Mouse (Mus musculus) gastrocnemius, postnatal 10 days (tissue): ENCODE results near the gene Trim50. TPM values are rescaled to one million over a fixed set of nuclear protein-coding genes. Genes with fewer than 3 reads are reported as not detected.
"Not testable (repeated sequence)": the region's sequence is repeated elsewhere in the genome, so short reads cannot be mapped to it uniquely, and the experiment has no call there.

ENCODE experiments used
- DNase-seq: peaks from one replicate; pipeline ENCODE4 v3.0.0; 2021; ENCODE audit warnings: mixed read lengths
- long read RNA-seq, 2 experiments: library from polyadenylated mRNA; stranded (forward); transcript quantifications; one replicate each; pipeline ENCODE4 v2.0.0; 2021
- total RNA-seq, 2 experiments: library from RNA; stranded (reverse); gene quantifications; 2 replicates each; pipeline ENCODE4 v1.2.3; 2021

Gene Trim50
- total RNA-seq = not detected
- long read RNA-seq, experiment 1 = 0 reads
- long read RNA-seq, experiment 2 = 0 reads

DNA sequence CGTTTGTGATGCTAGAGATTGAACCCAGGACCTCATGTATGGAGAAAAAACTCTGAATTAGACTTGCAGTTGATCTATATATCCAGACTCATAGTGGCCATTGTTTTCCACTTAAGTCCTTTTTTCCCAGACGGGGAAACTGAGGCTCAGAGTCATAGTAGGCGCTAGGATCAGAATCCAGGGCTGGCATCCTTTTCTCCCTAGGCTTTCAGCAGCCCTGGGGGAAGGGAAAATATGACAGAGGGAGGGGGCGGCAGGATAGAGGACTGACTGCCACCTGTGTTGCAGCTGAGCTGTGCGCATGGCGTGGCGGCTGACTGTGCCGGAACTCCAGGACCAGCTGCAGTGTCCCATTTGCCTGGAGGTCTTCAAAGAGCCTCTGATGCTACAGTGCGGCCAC, at the start of gene Trim50:
Gene Trim50 (plus strand): TSS at position 301 of the 400 bp plus-strand sequence.
- DNase-seq = no peak

DNA sequence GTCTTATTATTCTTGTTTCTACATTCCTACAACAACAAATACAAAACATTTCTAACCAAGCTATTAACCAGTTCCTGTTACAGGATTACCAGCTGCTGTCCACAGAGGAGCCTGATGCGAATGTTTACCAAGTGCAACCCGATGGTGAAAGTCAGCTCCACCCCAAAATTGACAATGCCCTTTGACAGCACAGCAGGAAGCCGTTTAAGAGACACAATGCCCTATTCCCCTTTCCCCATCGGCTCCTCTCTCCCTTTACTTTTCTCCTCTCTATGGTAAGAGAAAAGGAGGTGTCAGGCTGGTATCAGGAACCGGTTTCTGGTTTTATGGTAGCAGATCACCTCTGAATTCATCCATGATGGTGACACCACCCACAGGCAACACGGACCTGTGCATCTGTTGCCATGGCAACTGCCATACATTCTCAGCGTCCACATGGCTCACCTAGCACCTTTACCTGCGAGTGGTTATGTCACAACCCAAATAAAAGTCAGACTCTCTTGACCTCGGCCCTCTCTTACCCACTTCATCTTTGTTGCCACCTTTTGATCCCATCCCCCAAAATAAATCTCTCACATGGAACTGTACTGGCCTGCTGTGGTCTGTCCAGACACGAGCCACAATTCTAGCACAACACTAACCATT, 46.7 kb upstream of the Trim50 start:
- DNase-seq = no peak

DNA sequence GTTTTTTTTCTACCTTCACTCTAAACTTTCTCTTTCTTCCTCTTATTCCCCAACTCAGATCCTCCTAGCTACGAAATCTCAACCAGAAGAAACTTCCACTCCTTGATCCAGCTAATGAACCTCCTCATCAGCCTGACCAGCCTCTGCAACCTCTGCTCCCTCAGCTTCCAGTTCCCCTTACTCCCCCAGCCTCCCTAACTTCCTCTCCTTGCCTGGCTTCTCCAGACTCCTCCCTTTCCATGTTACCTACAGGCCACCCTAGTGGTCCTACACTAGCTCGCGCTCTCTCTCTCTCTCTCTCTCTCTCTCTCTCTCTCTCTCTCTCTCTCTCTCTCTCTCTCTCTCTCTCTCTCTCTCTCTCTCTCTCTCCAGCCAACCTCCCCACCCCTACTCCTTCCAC, 36.9 kb upstream of the Trim50 start:
- no peak for DNase-seq

DNA sequence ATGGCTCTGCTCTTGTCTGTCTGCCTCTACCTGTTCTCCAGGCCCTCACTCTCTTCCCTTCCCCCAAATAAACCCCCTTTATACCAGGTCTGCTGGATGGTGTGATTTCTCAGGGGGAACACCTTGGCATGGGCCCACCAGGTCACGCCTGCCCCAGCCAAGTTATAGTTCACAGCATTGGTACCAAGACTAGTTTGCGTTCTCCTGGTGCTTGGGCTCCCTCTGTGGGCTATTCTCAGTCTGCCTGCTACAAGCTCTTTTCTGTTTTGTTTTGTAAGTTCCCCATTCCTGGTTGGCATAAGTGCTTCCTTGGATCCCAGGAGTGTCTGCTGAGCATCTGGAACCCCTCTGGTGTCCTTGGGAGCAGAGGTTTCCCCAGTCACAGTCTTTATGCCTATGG, 33.2 kb upstream of the Trim50 start:
- no peak for DNase-seq

DNA sequence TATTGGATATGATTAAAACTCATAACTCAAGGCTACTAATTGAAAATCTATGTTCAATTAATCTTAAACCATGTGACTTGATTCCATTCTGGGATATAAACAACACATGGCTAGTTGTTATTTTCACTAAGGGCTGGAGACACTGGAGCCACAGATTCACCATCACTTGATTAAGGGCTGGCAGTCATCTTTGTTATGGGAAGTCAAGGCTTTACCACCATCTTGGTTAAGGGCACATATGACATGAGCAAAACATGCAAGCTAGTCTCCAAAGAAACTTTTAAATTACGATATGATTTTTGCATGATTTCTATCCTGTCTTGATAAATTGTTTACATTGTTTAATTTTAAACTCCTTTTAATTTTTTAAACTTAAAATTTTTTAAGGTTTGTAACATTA, 30.9 kb upstream of the Trim50 start:
- no peak for DNase-seq

DNA sequence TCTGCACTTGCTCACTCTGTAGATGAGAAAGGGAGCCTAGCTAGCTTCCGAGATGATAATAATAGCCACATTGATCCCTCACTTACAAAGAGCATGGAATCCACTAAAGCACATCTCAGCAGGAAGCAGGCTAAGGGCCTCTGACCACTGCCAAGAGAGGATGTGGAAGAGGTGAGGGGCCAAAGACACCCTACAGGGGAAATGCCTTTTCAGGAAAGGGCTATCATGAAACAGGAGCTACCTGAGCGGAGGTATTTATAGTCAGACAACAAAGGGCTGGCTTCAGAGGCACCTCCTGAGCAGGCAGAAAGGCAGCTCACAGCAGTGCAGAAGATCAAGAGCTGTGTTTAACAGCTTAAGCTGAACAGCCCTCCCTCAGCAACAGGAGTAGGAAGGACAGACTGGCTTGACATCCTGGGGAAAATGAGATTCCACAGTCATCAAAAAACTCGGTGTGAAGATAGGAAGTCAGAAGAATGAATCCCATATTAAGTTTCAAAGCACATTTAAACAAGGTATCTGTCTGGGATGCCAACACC, 26.9 kb upstream of the Trim50 start:
- no peak for DNase-seq

DNA sequence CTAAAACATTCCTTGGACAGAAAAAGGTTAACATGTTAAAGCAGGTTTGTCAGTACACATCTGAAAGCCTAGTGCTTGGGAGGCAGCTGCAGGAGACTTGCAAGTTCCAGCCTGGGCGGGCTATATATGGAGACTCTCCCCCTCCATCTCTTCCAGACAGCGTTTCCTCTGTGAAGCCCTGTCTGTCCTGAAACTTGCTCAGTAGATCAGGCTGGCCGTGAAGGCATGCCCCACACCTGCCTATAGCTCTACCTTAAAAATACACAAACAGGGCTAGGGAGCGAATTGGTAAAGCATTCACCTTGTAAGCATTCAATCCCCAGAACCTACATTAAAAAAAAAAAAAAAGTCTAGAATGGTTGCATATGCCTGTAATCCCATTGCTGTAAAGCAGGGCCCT, 23.6 kb upstream of the Trim50 start:
- no peak for DNase-seq

DNA sequence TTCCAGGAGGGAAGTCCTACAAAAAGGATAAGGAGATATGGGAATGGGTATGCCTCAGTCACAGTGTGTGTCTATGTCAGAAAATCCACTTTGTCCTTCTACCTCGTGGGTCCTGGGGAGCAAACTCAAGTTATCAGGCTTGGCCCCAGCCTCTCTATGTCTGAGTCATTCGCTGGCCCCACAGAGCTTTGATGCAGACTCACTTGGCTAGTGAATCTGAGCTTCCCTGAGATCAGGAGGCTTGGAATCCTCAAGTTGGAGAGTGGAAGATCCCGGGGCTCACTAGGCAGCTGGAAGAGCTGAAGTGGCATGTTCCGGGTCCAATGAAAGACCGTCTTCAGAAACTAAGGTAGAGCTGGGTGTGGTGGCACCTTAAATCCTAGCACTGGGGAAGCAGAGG, 22.9 kb upstream of the Trim50 start:
- no peak for DNase-seq

DNA sequence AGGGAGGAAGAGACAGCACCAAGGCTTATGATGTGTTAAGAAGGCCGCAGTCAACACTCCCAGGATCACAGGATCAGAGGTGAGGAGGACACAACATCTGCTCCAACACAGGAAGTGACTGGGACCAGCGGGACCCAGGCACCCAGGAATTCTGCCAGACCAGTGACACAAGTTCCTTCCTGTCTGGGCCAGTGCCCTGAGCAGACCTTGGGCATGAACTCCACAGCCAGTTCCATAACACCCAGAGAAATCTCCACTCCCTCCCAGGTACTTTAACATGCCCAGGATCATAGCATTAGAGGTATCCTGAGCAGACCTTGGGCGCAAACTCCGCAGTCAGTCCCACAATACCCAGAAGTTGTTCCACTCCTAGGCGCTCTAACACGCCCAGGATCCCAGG, 21.9 kb upstream of the Trim50 start:
- DNase-seq = no peak

DNA sequence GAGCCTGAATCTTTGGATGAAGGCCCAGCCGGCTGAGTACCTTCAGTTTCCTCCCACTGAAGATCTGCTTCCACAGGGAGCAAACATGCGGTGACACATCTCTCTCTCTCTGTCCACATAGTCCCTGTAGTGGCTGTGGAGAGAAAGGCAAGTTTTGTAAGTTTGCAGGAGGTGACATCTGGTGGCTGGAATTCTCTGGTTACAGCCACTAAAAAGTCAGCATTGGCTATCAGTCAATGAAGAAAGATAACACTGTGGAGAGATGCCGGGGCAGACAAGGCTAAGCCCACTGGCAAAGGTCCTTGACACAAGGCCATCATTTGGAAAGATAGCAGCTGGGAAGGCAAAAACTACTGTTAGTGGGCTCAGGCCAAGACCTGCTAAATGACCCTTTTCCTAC, 15.5 kb upstream of the Trim50 start:
- no peak for DNase-seq

DNA sequence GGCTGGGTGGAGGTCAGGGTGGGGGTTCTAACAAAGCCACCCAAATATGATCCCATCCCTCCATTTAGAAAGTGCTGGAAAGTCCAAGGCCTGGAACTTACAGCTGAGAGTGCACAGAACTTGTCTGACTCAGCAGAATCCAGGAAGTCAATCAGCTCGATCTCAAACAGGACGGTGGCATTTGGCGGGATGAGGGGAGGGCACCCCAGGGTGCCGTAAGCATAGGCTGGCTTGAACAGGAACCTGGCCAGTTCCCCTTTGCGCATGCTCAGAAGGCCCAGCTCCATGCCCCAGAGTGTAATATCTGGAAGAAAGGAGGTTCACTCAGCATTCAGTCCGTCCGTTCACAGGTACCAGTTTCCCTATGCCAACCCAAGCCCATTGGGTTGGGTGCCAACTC, 7.1 kb upstream of the Trim50 start:
- no peak for DNase-seq

DNA sequence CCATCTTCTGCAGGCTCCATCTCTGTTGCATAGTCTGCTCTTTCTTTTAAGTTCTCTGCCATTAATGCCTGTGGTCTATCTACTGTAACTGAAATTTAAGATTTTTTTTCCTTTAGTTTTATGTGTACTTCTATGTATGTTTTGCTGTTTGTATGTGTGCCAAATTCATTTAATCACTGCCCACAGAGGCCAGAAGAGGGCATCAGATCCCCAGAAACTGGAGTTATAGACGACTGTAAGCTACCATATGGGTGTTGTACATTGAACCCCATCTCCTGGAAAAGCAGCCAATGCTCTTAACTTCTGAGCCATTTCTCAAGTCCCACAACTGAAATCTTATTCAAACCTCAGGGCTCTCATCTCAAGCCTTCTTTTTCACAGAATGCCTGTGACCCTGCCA, 6.7 kb upstream of the Trim50 start:
- DNase-seq = no peak

DNA sequence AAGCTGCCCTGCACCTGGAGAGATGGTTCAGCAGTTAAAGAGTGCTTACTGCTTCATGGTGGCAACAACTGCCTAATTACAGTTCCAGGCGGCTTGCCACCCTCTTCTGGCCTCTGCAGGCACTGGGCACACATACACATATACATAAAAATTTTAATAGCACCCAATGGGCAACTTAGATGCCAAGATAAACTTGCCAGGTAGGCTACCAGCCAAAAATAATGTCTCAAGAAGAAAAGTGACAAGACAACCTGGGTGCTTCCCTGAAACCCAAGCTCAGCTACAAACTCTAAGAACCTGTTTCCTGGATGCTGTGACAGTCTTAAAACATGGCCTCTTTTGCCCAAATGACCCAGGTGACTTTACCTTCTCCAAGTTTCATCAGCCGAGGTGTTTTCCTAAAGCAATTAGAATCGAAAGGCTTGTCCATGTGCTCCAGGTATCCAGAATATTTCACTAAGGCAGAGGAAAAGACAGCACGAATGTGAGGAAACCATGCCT, 5.5 kb upstream of the Trim50 start:
- no peak for DNase-seq

DNA sequence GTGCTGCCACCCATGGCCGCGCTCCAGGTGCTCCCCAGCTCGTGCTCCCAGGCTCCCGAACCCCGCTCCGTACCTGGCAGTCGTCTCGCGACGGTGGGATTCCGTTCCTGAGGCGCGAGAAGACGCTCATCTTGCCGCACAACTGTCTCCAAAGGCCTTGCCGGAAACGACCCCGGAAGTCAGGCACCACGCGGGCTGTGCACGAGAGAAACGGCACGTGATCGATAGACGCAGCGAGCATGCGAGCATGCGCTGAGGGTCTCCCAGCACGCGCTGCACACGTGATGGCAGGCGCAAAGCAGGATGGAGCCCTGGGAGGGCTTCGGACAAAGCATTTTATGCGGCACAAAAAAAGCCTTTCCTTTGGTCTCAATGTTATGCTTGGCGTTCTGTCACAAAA, 3.2 kb upstream of the Trim50 start, which contains the start of gene Fkbp6:
Gene Fkbp6 (minus strand): TSS at position 183 of the 400 bp plus-strand sequence.
- no peak for DNase-seq

DNA sequence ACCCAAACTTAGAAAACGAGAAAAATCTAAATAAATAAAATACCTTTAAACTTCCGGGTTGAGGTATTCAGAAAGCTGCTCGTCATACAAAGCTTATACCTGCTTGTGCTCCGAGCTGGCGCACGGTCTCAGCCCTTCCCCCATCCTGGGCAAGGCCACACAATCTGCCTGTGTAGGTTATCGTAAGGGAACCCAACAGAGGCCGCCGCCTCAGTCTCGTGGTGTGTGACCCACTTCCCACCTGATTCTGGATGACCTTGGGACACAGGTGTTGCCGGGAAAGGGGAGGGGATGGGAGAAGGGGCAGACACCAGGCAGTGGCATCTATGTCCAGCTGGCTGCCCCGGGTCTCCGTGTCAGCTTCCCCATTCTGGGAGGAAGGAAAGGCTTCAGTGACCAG, 1.5 kb upstream of the Trim50 start:
- DNase-seq = no peak

DNA sequence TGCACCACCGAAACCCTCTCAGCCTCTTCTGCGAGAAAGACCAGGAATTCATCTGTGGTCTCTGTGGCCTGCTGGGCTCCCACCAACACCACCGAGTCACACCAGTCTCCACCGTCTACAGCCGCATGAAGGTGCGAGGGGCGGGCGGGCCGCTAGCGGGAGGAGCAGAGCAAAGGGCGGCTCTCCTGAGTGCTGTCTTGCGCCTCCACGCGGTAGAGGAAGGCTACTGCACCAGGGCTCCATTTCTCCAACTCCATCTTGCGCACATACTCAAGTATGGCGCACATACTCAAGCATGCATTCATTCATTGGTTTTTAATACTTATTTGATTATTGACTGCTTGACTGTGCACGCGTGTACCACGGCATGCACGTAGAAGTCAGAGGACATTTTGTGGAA, 469 bp downstream of the Trim50 start:
- DNase-seq = no peak

DNA sequence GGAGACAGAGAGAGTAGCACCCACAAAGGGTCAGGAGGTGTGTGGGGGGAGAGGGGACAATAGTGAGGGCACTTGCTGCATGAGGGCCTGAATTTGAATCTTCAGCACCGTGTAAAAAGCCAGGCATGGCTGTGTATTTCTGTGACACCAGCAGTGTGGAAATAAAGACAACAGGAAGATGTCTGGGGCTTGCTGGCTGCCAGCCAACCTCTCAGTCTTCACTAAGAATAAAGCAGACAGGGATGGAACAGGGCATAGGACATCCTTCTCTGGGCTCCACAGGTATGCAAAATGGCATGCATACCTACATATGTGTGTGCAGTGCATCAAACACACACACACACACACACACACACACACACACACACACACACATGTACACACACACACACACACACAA, 3.0 kb downstream of the Trim50 start:
- no peak for DNase-seq

DNA sequence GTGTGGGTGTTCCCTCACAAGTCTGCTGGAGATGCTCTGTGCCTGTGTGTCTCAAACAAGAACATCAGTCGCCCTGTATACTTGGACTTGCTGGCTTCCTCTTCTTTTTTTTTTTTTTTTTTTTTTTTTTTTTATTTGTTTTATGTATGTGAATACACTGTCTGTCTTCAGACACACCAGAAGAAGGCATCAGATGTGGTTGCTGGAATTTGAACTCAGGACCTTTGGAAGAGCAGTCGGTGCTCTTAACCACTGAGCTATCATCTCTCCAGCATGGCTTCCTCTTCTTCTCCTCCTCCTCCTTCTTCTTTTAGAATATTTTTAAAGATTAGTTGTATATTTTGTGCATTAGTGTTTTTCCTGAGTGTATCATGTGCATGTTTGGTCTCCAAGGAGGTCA, 4.5 kb downstream of the Trim50 start:
- no peak for DNase-seq

DNA sequence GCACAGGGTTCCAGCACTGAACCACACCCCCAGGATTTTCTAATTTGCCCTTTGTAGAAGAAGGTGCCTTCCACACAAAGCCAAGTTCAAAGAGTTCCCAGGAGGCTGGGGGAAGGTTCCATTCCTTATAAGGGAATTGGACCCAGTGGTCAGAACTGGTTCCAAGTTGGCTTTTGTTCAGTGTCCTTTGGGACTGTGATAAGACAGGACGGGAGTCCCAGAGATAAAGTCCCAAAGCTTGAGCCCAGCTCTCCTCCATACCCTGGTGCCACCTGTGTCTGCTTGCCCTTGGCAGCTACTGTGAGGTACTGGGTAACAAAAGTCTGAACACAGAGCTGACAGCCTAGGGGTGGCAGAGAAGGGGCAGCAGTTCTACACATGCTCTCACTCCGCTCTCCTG, 6.7 kb downstream of the Trim50 start:
- DNase-seq = no peak

DNA sequence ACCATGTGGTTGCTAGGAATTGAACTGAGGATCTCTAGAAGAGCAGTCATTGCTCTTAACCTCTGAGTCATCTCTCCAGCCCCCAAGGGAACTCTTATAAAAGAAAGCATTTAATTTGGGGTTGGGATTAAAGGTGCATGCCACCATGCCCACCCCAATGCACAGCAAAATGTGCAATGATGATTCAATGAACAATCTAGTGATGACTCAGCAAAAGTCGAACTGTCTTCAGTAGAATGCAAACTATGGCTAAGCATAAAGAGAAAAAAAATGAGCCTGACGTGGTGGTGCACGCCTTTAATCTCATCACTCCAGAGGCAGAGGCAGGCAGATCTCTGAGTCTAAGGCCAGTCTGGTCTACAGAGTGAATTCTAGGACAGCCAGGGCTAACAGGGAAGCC, 9.5 kb downstream of the Trim50 start:
- no peak for DNase-seq

DNA sequence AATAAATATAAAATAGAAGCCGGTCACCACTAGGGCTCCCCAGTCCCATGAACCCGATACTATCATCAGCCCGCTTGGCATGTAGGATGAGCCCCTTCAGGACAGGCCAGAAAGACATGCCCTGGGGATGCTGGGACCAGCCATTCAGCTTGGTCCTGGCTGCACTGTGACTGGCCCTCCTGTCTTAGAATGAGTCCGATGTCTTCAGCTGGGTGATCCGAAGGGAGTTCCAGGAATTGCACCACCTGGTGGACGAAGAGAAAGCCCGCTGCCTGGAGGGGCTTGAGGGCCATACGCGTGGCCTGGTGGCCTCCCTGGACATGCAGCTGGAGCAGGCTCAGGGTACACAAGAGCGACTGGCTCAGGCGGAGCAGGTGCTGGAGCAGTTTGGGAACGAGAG, 10.4 kb downstream of the Trim50 start:
- no peak for DNase-seq

DNA sequence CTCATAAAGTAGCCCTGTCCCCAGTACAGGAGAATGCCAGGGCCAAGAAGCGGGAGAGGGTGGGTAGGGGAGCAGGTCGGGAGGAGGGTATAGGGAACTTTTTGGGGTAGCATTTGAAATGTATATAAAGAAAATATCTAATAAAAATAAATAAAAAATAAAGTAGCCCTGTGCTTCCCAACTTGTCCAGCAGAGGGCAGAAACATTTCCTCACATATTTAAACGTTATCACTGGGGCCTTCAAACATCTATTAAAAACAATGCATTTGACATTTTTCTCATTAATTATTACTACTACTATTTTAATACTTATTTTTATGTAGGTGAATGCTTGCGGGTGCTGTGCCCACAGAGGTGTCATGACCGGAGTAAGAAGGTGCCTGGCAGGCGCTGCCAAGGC, 14.7 kb downstream of the Trim50 start:
- no peak for DNase-seq

DNA sequence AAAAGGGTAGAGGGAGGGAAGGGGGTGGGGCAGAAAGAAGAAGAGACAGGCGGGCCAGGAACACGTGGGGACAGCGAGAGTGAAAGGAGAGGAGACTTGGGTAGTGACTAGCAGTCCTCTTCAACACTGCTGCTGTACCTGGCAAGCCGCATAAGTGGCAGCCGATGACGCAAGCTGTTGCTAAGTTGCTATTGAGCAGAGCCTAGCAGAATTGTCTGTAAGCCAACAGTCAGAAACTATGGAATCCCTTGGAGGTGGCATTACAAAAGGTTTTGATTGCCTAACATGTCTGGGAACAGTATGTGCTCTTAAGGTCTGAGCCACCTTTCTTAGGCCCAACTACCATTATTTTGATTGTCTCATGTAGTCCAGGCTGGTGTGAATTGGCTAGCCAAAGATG, 15.2 kb downstream of the Trim50 start:
- no peak for DNase-seq

DNA sequence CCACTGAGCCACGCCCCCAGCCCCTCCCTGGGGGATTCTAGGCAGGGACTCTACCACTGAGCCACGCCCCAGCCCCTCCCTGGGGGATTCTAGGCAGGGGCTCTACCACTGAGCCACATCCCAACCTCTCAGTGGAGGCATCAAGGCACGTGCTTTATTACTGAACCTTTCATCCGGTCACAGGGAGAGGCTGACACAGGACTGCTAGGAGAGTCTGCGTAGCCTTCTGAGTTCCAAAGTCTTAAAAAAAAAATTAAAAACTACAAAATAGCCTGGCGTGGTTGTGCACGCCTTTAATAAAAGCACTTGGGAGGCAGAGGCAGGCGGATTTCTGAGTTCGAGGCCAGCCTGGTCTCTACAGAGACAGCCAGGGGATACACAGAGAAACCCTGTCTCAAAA, 16.1 kb downstream of the Trim50 start:
- not testable (repeated sequence) for DNase-seq
